Mouse (Mus musculus) lung, postnatal 4 days (tissue): Measurements from ENCODE around the gene Pno1.

Experiments
- DNase-seq, 2 experiments: peaks; one replicate each; pipeline ENCODE4 v3.0.0; 2021

Gene Pno1

GRCm38 (mm10) chr11:17176638-17177037 is 34.7 kb downstream of the Pno1 start:
- DNase-seq = no peak

- DNase-seq = no peak
Measured at GRCm38 (mm10) chr11:17172300-17172699, 39.1 kb downstream of the Pno1 start.

GRCm38 (mm10) chr11:17170938-17171729 is 40.2 kb downstream of the Pno1 start:
- no peak for DNase-seq

- DNase-seq = no peak
Measured at GRCm38 (mm10) chr11:17169262-17169661, 42.1 kb downstream of the Pno1 start.

GRCm38 (mm10) chr11:17166627-17167026 is 44.7 kb downstream of the Pno1 start:
- no peak for DNase-seq

GRCm38 (mm10) chr11:17163956-17164355 is 47.4 kb downstream of the Pno1 start:
- no peak for DNase-seq

GRCm38 (mm10) chr11:17160242-17160641 is 51.1 kb downstream of the Pno1 start:
- DNase-seq = peak; percentile 53 to 71

- DNase-seq = peak; percentile 47 to 57
Measured at GRCm38 (mm10) chr11:17159738-17160241, 51.6 kb downstream of the Pno1 start.

- DNase-seq = peak; percentile 98 to 99
Measured at GRCm38 (mm10) chr11:17158858-17159737, 52.3 kb downstream of the Pno1 start, which contains the start of gene Ppp3r1. TSS of gene Ppp3r1 (plus strand) at chr11:17159263.
